Mouse (Mus musculus) C2C12 (cell line): ENCODE measurements around the gene Sec31b.

Experiments used
- CEBPB ChIP-seq: IDR thresholded peaks from one replicate; pipeline ENCODE4 v1.6.1; 2011; ENCODE audit warnings: low read depth, mild to moderate bottlenecking, control low read depth, moderate library complexity
- CTCF ChIP-seq: IDR thresholded peaks from one replicate; pipeline ENCODE4 v1.5.1; 2011; ENCODE audit not compliant: control insufficient read depth, insufficient read depth, insufficient read length
- FOSL1 ChIP-seq: IDR thresholded peaks from one replicate; pipeline ENCODE4 v1.8.0; 2011; ENCODE audit warnings: mild to moderate bottlenecking, low read length; ENCODE audit not compliant: poor library complexity, insufficient read depth, severe bottlenecking
- MAX ChIP-seq: IDR thresholded peaks from one replicate; pipeline ENCODE4 v1.6.1; 2011; ENCODE audit warnings: mild to moderate bottlenecking, control low read depth
- MYOD1 ChIP-seq: IDR thresholded peaks from one replicate; pipeline ENCODE4 v1.6.1; 2011; ENCODE audit warnings: low read depth; ENCODE audit not compliant: control insufficient read depth, insufficient read length
- MYOG ChIP-seq: IDR thresholded peaks from one replicate; pipeline ENCODE4 v1.6.1; 2011; ENCODE audit not compliant: control insufficient read depth, insufficient read length; ENCODE audit errors: extremely low read depth
- USF1 ChIP-seq: IDR thresholded peaks from one replicate; pipeline ENCODE4 v1.6.1; 2011; ENCODE audit warnings: low read depth, mild to moderate bottlenecking, control low read depth, moderate library complexity

GRCm38 (mm10) chr19:44591638-44592037 lies 46.0 kb upstream of the Sec31b start:
- TF ChIP-seq USF1 (no peak), CTCF (no peak), CEBPB (no peak), MAX (no peak), MYOD1 (no peak), MYOG (no peak), FOSL1 (no peak)
